Mouse (Mus musculus): Measurements from ENCODE around the gene Npnt.

GRCm38 (mm10) chr3:132902921-132903320 is 47.2 kb downstream of the Npnt start:
- TF ChIP-seq POLR2A (IDR thresholded peaks at IDR 0.05; ENCODE audit: extremely low read depth, insufficient read depth, low read length): no peak
- TF ChIP-seq CTCF (IDR thresholded peaks at IDR 0.05; ENCODE audit: extremely low read depth, insufficient read depth, low read length): no peak

All from cortical plate, adult 2 months (tissue).